Mouse (Mus musculus): Measurements from ENCODE around the gene Ciapin1. TPM values are rescaled to one million over a fixed set of nuclear protein-coding genes. Genes with fewer than 3 reads are reported as not detected.

The Ciapin1 gene
- polyA plus RNA-seq, 1 experiment from 2014 or later, result 72.7 TPM

- Histone ChIP-seq H3K9me3 (ENCODE audit: control insufficient read depth, low read length) (no peaks in the 10 kb centered on the region), H3K27ac (replicated peaks in 1 of 2; ENCODE audit: control insufficient read depth in 1 of 2, insufficient read depth in 1 of 2, low read depth in 2 of 2, low read length in 2 of 2) (no peak overlapping the region), H3K4me2 (ENCODE audit: low read length) (0 out of 2 replicates have a peak overlapping the region, but pooled peaks have one; percentile 12), H3K27me3 (ENCODE audit: control insufficient read depth, insufficient read depth, low read length) (no peaks in the 10 kb centered on the region), H3K36me3 (ENCODE audit: control insufficient read depth, insufficient read depth, low read length) (no peaks in the 10 kb centered on the region), H3K4me1 (ENCODE audit: control insufficient read depth in 2 of 2, insufficient read depth in 2 of 2, low read length in 2 of 2) (peaks cover 0 to 3% of the 10 kb centered on the region in 2 experiments; a peak in 1 of 4 replicates), H3K4me3 (ENCODE audit: control insufficient read depth in 1 of 2, insufficient read depth in 1 of 2, low read depth in 1 of 2, low read length in 2 of 2) (no peak overlapping the region), H3K9ac (ENCODE audit: low read length) (no peak overlapping the region)
- peak; percentile 29; the same call in 1 of the 2 replicates for ATAC-seq (ENCODE audit: insufficient number of reproducible peaks, insufficient read depth, low FRiP score, low read depth)
- WGBS, result 32% methylated on average over 6 of the region's 6 CpGs
Measured at GRCm38 (mm10) chr8:94812645-94813098, 25.5 kb downstream of the Ciapin1 start.

- H3K9me3 ChIP-seq (ENCODE audit: control insufficient read depth, low read length), result no peaks in the 10 kb centered on the region
- no peak overlapping the region for H3K4me2 ChIP-seq (ENCODE audit: low read length)
- peaks cover 0 to 3% of the 10 kb centered on the region in 2 experiments; a peak in 1 of 4 replicates for H3K4me1 ChIP-seq (ENCODE audit: control insufficient read depth in 2 of 2, insufficient read depth in 2 of 2, low read length in 2 of 2)
- ATAC-seq (ENCODE audit: insufficient number of reproducible peaks, insufficient read depth, low FRiP score, low read depth), result no peak
- H3K36me3 ChIP-seq (ENCODE audit: control insufficient read depth, insufficient read depth, low read length), result no peaks in the 10 kb centered on the region
- WGBS, result 58% methylated on average over 6 of the region's 6 CpGs
- no peak overlapping the region for H3K9ac ChIP-seq (ENCODE audit: low read length)
- no peak overlapping the region for H3K4me3 ChIP-seq (ENCODE audit: control insufficient read depth in 1 of 2, insufficient read depth in 1 of 2, low read depth in 1 of 2, low read length in 2 of 2)
- no peak overlapping the region for H3K27ac ChIP-seq (replicated peaks in 1 of 2; ENCODE audit: control insufficient read depth in 1 of 2, insufficient read depth in 1 of 2, low read depth in 2 of 2, low read length in 2 of 2)
- H3K27me3 ChIP-seq (ENCODE audit: control insufficient read depth, insufficient read depth, low read length), result no peaks in the 10 kb centered on the region
Measured at GRCm38 (mm10) chr8:94811654-94812053, 26.5 kb downstream of the Ciapin1 start.

GRCm38 (mm10) chr8:94810855-94811254 is 27.3 kb downstream of the Ciapin1 start:
- no peak for ATAC-seq (ENCODE audit: insufficient number of reproducible peaks, insufficient read depth, low FRiP score, low read depth)
- no peak overlapping the region for H3K4me3 ChIP-seq (ENCODE audit: control insufficient read depth in 1 of 2, insufficient read depth in 1 of 2, low read depth in 1 of 2, low read length in 2 of 2)
- H3K4me2 ChIP-seq (ENCODE audit: low read length), result no peak overlapping the region
- H3K9me3 ChIP-seq (ENCODE audit: control insufficient read depth, low read length), result no peaks in the 10 kb centered on the region
- no peak overlapping the region for H3K27ac ChIP-seq (replicated peaks in 1 of 2; ENCODE audit: control insufficient read depth in 1 of 2, insufficient read depth in 1 of 2, low read depth in 2 of 2, low read length in 2 of 2)
- no peaks in the 10 kb centered on the region for H3K36me3 ChIP-seq (ENCODE audit: control insufficient read depth, insufficient read depth, low read length)
- peaks cover 0 to 3% of the 10 kb centered on the region in 2 experiments; a peak in 1 of 4 replicates for H3K4me1 ChIP-seq (ENCODE audit: control insufficient read depth in 2 of 2, insufficient read depth in 2 of 2, low read length in 2 of 2)
- no peaks in the 10 kb centered on the region for H3K27me3 ChIP-seq (ENCODE audit: control insufficient read depth, insufficient read depth, low read length)
- no peak overlapping the region for H3K9ac ChIP-seq (ENCODE audit: low read length)
- WGBS, result 72% methylated on average over 5 of the region's 5 CpGs

- H3K27me3 ChIP-seq (ENCODE audit: control insufficient read depth, insufficient read depth, low read length), result no peaks in the 10 kb centered on the region
- no peaks in the 10 kb centered on the region for H3K9me3 ChIP-seq (ENCODE audit: control insufficient read depth, low read length)
- no peaks in the 10 kb centered on the region for H3K36me3 ChIP-seq (ENCODE audit: control insufficient read depth, insufficient read depth, low read length)
- ATAC-seq (ENCODE audit: insufficient number of reproducible peaks, insufficient read depth, low FRiP score, low read depth), result no peak
- no peak within 1 kb of the TSS for H3K4me3 ChIP-seq (ENCODE audit: control insufficient read depth in 1 of 2, insufficient read depth in 1 of 2, low read depth in 1 of 2, low read length in 2 of 2)
- no peak within 1 kb of the TSS for H3K27ac ChIP-seq (replicated peaks in 1 of 2; ENCODE audit: control insufficient read depth in 1 of 2, insufficient read depth in 1 of 2, low read depth in 2 of 2, low read length in 2 of 2)
- H3K4me1 ChIP-seq (ENCODE audit: control insufficient read depth in 2 of 2, insufficient read depth in 2 of 2, low read length in 2 of 2), result peaks cover 0 to 3% of the 10 kb centered on the region in 2 experiments; a peak in 1 of 4 replicates
- WGBS, result 14% methylated on average over 3 of the region's 3 CpGs
- no peak within 1 kb of the TSS for H3K9ac ChIP-seq (ENCODE audit: low read length)
- H3K4me2 ChIP-seq (ENCODE audit: low read length), result no peak within 1 kb of the TSS
Measured at GRCm38 (mm10) chr8:94810153-94810552, 28.0 kb downstream of the Ciapin1 start, which contains the start of gene Ccl17. TSS of gene Ccl17 (plus strand) at chr8:94810453.

GRCm38 (mm10) chr8:94808372-94808771 is 29.8 kb downstream of the Ciapin1 start:
- H3K4me2 ChIP-seq (ENCODE audit: low read length), result no peak overlapping the region
- H3K4me1 ChIP-seq (ENCODE audit: control insufficient read depth in 2 of 2, insufficient read depth in 2 of 2, low read length in 2 of 2), result peaks cover 4 to 6% of the 10 kb centered on the region in 2 experiments; a peak in 1 of 4 replicates
- no peak overlapping the region for H3K27ac ChIP-seq (replicated peaks in 1 of 2; ENCODE audit: control insufficient read depth in 1 of 2, insufficient read depth in 1 of 2, low read depth in 2 of 2, low read length in 2 of 2)
- no peak for ATAC-seq (ENCODE audit: insufficient number of reproducible peaks, insufficient read depth, low FRiP score, low read depth)
- no peaks in the 10 kb centered on the region for H3K27me3 ChIP-seq (ENCODE audit: control insufficient read depth, insufficient read depth, low read length)
- H3K9me3 ChIP-seq (ENCODE audit: control insufficient read depth, low read length), result no peaks in the 10 kb centered on the region
- no peak overlapping the region for H3K4me3 ChIP-seq (ENCODE audit: control insufficient read depth in 1 of 2, insufficient read depth in 1 of 2, low read depth in 1 of 2, low read length in 2 of 2)
- H3K9ac ChIP-seq (ENCODE audit: low read length), result no peak overlapping the region
- no peaks in the 10 kb centered on the region for H3K36me3 ChIP-seq (ENCODE audit: control insufficient read depth, insufficient read depth, low read length)
- 80% methylated on average over 6 of the region's 6 CpGs for WGBS

- no peak overlapping the region for H3K4me2 ChIP-seq (ENCODE audit: low read length)
- H3K9ac ChIP-seq (ENCODE audit: low read length), result no peak overlapping the region
- H3K36me3 ChIP-seq (ENCODE audit: control insufficient read depth, insufficient read depth, low read length), result no peaks in the 10 kb centered on the region
- H3K4me3 ChIP-seq (ENCODE audit: control insufficient read depth in 1 of 2, insufficient read depth in 1 of 2, low read depth in 1 of 2, low read length in 2 of 2), result no peak overlapping the region
- H3K27ac ChIP-seq (replicated peaks in 1 of 2; ENCODE audit: control insufficient read depth in 1 of 2, insufficient read depth in 1 of 2, low read depth in 2 of 2, low read length in 2 of 2), result no peak overlapping the region
- WGBS, result 55% methylated on average over 7 of the region's 7 CpGs
- H3K27me3 ChIP-seq (ENCODE audit: control insufficient read depth, insufficient read depth, low read length), result no peaks in the 10 kb centered on the region
- peaks cover 4% of the 10 kb centered on the region in 2 experiments; a peak in 2 of 4 replicates for H3K4me1 ChIP-seq (ENCODE audit: control insufficient read depth in 2 of 2, insufficient read depth in 2 of 2, low read length in 2 of 2)
- ATAC-seq (ENCODE audit: insufficient number of reproducible peaks, insufficient read depth, low FRiP score, low read depth), result no peak
- no peaks in the 10 kb centered on the region for H3K9me3 ChIP-seq (ENCODE audit: control insufficient read depth, low read length)
Measured at GRCm38 (mm10) chr8:94807506-94807905, 30.7 kb downstream of the Ciapin1 start.

- no peak overlapping the region for H3K4me3 ChIP-seq (ENCODE audit: control insufficient read depth in 1 of 2, insufficient read depth in 1 of 2, low read depth in 1 of 2, low read length in 2 of 2)
- H3K27ac ChIP-seq (replicated peaks in 1 of 2; ENCODE audit: control insufficient read depth in 1 of 2, insufficient read depth in 1 of 2, low read depth in 2 of 2, low read length in 2 of 2), result no peak overlapping the region
- ATAC-seq (ENCODE audit: insufficient number of reproducible peaks, insufficient read depth, low FRiP score, low read depth), result no peak
- peaks cover 8 to 13% of the 10 kb centered on the region in 2 experiments; a peak in 3 of 4 replicates for H3K4me1 ChIP-seq (ENCODE audit: control insufficient read depth in 2 of 2, insufficient read depth in 2 of 2, low read length in 2 of 2)
- no peak overlapping the region for H3K4me2 ChIP-seq (ENCODE audit: low read length)
- no peaks in the 10 kb centered on the region for H3K9me3 ChIP-seq (ENCODE audit: control insufficient read depth, low read length)
- H3K27me3 ChIP-seq (ENCODE audit: control insufficient read depth, insufficient read depth, low read length), result no peaks in the 10 kb centered on the region
- no peak overlapping the region for H3K9ac ChIP-seq (ENCODE audit: low read length)
- WGBS, result 81% methylated on average over 4 of the region's 4 CpGs
- H3K36me3 ChIP-seq (ENCODE audit: control insufficient read depth, insufficient read depth, low read length), result no peaks in the 10 kb centered on the region
Measured at GRCm38 (mm10) chr8:94805811-94806210, 32.3 kb downstream of the Ciapin1 start.
